Comparison of ENCODE assay signal across 13 mouse cellular contexts in genomic region chr2:6482411-6482810, GRCm38 (mm10).
A peak's percentile ranks its signal among the peaks of the same experiment; 100 is the strongest.
DNase-seq lines count a peak whose midpoint lies in the region; ATAC-seq lines count a peak whose summit lies in the region.
"Had no signal": no experiment of that assay in that cellular context is flagged by ENCODE, and none has a peak within 500 bp of the region (broad histone marks: within the 10 kb centered on the region; RNA-seq: fewer than 3 reads in every experiment).

No protein-coding gene starts in this region.

- H3K27me3 ChIP-seq in forebrain, embryonic 11.5 days (ENCODE audit: control insufficient read depth, insufficient read depth, low read length) = no peaks in the 10 kb centered on the region
- no peaks in the 10 kb centered on the region for H3K27me3 ChIP-seq in forebrain, embryonic 16.5 days (replicated peaks; ENCODE audit: control insufficient read depth, insufficient read depth, low read length)
- H3K27me3 ChIP-seq in lung, embryonic 16.5 days (ENCODE audit: control insufficient read depth, insufficient read depth, low read depth, low read length) = no peaks in the 10 kb centered on the region
- H3K27me3 ChIP-seq in limb, embryonic 12.5 days = no peaks in the 10 kb centered on the region

- H3K4me1 ChIP-seq in forebrain, embryonic 11.5 days (replicated peaks; ENCODE audit: control insufficient read depth, insufficient read depth, low read length) = peaks cover 3% of the 10 kb centered on the region
- peaks cover 22% of the 10 kb centered on the region for H3K4me1 ChIP-seq in forebrain, embryonic 16.5 days (replicated peaks; ENCODE audit: control insufficient read depth, insufficient read depth, low read length)
- H3K4me1 ChIP-seq in lung, embryonic 16.5 days (replicated peaks; ENCODE audit: control insufficient read depth, insufficient read depth, low read length) = peaks cover 40% of the 10 kb centered on the region
- peaks cover 36% of the 10 kb centered on the region for H3K4me1 ChIP-seq in limb, embryonic 12.5 days (replicated peaks)

- 41% methylated on average over 3 of the region's 3 CpGs for WGBS in forebrain, embryonic 11.5 days
- WGBS in forebrain, embryonic 16.5 days = 44% methylated on average over 3 of the region's 3 CpGs
- 51% methylated on average over 3 of the region's 3 CpGs for WGBS in lung, embryonic 16.5 days
- 67% methylated on average over 3 of the region's 3 CpGs for WGBS in limb, embryonic 12.5 days

- H3K9ac ChIP-seq in forebrain, embryonic 11.5 days (ENCODE audit: low read length) = peak overlapping the region; percentile 24
- no peak overlapping the region for H3K9ac ChIP-seq in forebrain, embryonic 16.5 days (replicated peaks; ENCODE audit: low read depth, low read length)
- H3K9ac ChIP-seq in lung, embryonic 16.5 days (ENCODE audit: low read length) = no peak overlapping the region
- no peak overlapping the region for H3K9ac ChIP-seq in limb, embryonic 12.5 days (replicated peaks)

- H3K9me3 ChIP-seq in forebrain, embryonic 11.5 days (ENCODE audit: control insufficient read depth, low read length) = no peaks in the 10 kb centered on the region
- H3K9me3 ChIP-seq in forebrain, embryonic 16.5 days (ENCODE audit: control insufficient read depth, low read length) = no peaks in the 10 kb centered on the region
- no peaks in the 10 kb centered on the region for H3K9me3 ChIP-seq in lung, embryonic 16.5 days (ENCODE audit: control insufficient read depth, low read length)
- no peaks in the 10 kb centered on the region for H3K9me3 ChIP-seq in limb, embryonic 12.5 days
- H3K9me3 ChIP-seq: G1E had no signal

- H3K4me3 ChIP-seq in forebrain, embryonic 11.5 days (ENCODE audit: low read depth, low read length) = no peak overlapping the region
- H3K4me3 ChIP-seq in forebrain, embryonic 16.5 days (replicated peaks; ENCODE audit: low read length) = no peak overlapping the region
- no peak overlapping the region for H3K4me3 ChIP-seq in lung, embryonic 16.5 days (ENCODE audit: low read length)
- no peak overlapping the region for H3K4me3 ChIP-seq in limb, embryonic 12.5 days (replicated peaks)

- H3K4me2 ChIP-seq in forebrain, embryonic 11.5 days (ENCODE audit: low read depth, low read length, severe bottlenecking) = no peak overlapping the region
- H3K4me2 ChIP-seq in forebrain, embryonic 16.5 days (ENCODE audit: low read length) = no peak overlapping the region
- H3K4me2 ChIP-seq in lung, embryonic 16.5 days (ENCODE audit: low read depth, low read length) = no peak overlapping the region
- no peak overlapping the region for H3K4me2 ChIP-seq in limb, embryonic 12.5 days

- H3K36me3 ChIP-seq in forebrain, embryonic 11.5 days (ENCODE audit: control insufficient read depth, insufficient read depth, low read length) = no peaks in the 10 kb centered on the region
- no peaks in the 10 kb centered on the region for H3K36me3 ChIP-seq in forebrain, embryonic 16.5 days (ENCODE audit: control insufficient read depth, insufficient read depth)
- no peaks in the 10 kb centered on the region for H3K36me3 ChIP-seq in lung, embryonic 16.5 days (ENCODE audit: control insufficient read depth, insufficient read depth, low read length)
- H3K36me3 ChIP-seq in limb, embryonic 12.5 days = no peaks in the 10 kb centered on the region
- H3K36me3 ChIP-seq: G1E had no signal

- ATAC-seq in forebrain, embryonic 11.5 days (replicated peaks; ENCODE audit: low FRiP score) = no peak
- no peak for ATAC-seq in forebrain, embryonic 16.5 days
- no peak for ATAC-seq in lung, embryonic 16.5 days (ENCODE audit: low read depth)
- ATAC-seq in limb, embryonic 12.5 days (ENCODE audit: insufficient number of reproducible peaks, insufficient read depth, low FRiP score, low TSS enrichment, low read depth) = no peak
- ATAC-seq: lung, postnatal 0 days had no signal

- H3K27ac ChIP-seq in forebrain, embryonic 11.5 days (ENCODE audit: low read depth, low read length) = peak overlapping the region; percentile 6; the same call in 1 of the 2 replicates
- no peak overlapping the region for H3K27ac ChIP-seq in forebrain, embryonic 16.5 days (ENCODE audit: low read length)
- 0 out of 2 replicates have a peak overlapping the region, but pooled peaks have one; percentile 12 for H3K27ac ChIP-seq in lung, embryonic 16.5 days (ENCODE audit: low read length)
- H3K27ac ChIP-seq in limb, embryonic 12.5 days = peak overlapping the region; percentile 66

- no peak for DNase-seq in forebrain, embryonic 11.5 days (ENCODE audit: low spot score)
- DNase-seq in lung, postnatal 36 days = no peak
- peak; percentile 58 for DNase-seq in retina, embryonic 14.5 days (ENCODE audit: low spot score)
- DNase-seq in cerebellum, postnatal 10 days = no peak
- no peak for DNase-seq in ovary, postnatal 14 days (ENCODE audit: low spot score)
- DNase-seq: B cell, adult 2 months; kidney, adult 9 months; thymus, postnatal 14 days had no signal
